Mouse (Mus musculus) heart, embryonic 15.5 days (tissue): ENCODE measurements at regions not wholly inside any gene's neighbourhood (a gene's known extent, or its start where the extent isn't known, plus 50 kb on each side); places are given as distances from the start of the nearest gene placed in this dataset.

ENCODE experiments used
- ATAC-seq: fragments of 200-750 bp; cut with Nextera tagmentation; replicated peaks from 2 replicates; pipeline ENCODE4 v1.8.0; 2017; ENCODE audit warnings: low read depth, moderate TSS enrichment; ENCODE audit not compliant: insufficient number of reproducible peaks, insufficient read depth, low FRiP score
- H3K27ac ChIP-seq: fragments of 300-500 bp; sonication (generic); 2 replicates; pipeline ENCODE4 v1.5.1; 2015; ENCODE audit warnings: mild to moderate bottlenecking, inconsistent platforms
- H3K27me3 ChIP-seq: fragments of 300-500 bp; sonication (generic); 2 replicates; pipeline ENCODE4 v1.6.1; 2015; ENCODE audit warnings: inconsistent platforms
- H3K36me3 ChIP-seq: fragments of 300-500 bp; sonication (generic); 2 replicates; pipeline ENCODE4 v1.6.1; 2015; ENCODE audit warnings: mild to moderate bottlenecking, inconsistent platforms
- H3K4me1 ChIP-seq: fragments of 300-500 bp; sonication (generic); replicated peaks from 2 replicates; pipeline ENCODE4 v1.6.1; 2015; ENCODE audit warnings: inconsistent platforms
- H3K4me2 ChIP-seq: fragments of 300-500 bp; sonication (generic); 2 replicates; pipeline ENCODE4 v1.6.1; 2015; ENCODE audit warnings: inconsistent platforms, mild to moderate bottlenecking, moderate library complexity
- H3K4me3 ChIP-seq: fragments of 300-500 bp; sonication (generic); 2 replicates; pipeline ENCODE4 v1.5.1; 2015; ENCODE audit warnings: mild to moderate bottlenecking, inconsistent platforms
- H3K9ac ChIP-seq: fragments of 300-500 bp; sonication (generic); 2 replicates; pipeline ENCODE4 v1.6.1; 2015; ENCODE audit warnings: mild to moderate bottlenecking, inconsistent platforms
- H3K9me3 ChIP-seq: fragments of 300-500 bp; sonication (generic); replicated peaks from 2 replicates; pipeline ENCODE4 v1.6.1; 2016; ENCODE audit warnings: inconsistent platforms
- WGBS: fragments of 180-500 bp; shearing (Covaris S2); methylation state at CpG from one replicate; pipeline ENCODE4 v1.1.7; 2015; ENCODE audit warnings: mixed read lengths; 5-methylcytosine and 5-hydroxymethylcytosine counted together

DNA sequence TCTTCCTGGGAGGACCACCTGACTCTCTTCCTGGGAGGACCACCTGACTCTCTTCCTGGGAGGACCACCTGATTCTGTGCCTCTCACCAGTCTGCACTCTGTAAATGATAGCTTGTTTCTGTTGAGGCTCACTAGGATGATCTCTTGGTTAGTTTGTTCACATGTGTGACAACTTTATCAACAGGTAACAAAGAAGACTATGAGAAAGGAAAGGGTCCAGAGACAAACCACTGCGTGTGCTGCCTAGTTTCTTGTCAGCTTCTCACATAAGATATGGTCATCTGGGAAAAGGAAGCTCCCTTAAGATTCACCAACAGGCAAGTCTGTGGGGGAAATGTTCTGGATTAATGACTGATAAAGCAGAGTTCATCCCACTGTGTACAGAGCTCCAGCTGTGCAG is 825.5 kb upstream of the 2610301B20Rik start:
- 63% methylated on average over 1 of the region's 1 CpGs for WGBS

DNA sequence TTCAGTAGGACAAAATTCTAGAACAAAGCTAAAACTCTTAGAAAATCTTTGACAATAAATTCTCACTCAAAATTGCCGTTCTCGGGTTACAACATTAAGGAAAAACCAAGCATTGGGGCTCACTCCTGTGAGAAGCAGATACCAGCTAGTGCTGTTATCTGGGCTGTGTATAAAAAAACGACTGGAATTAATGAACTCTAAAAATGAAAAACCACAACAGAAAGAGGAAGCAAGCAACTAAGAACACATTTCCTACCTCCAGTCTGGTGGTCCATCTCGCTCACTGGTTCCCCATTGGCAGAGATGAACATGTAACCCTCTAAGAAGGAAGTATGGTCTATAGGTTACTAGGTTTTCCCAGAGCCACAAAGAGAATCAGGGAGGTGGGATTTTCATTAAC is 824.9 kb upstream of the 2610301B20Rik start:
- no peak for ATAC-seq

More for the DNA sequence above, 825.5 kb upstream of the 2610301B20Rik start:
- ATAC-seq: no peak
- Histone ChIP-seq H3K27me3 (no peaks in the 10 kb centered on the region), H3K27ac (no peak overlapping the region), H3K4me1 (no peaks in the 10 kb centered on the region), H3K36me3 (no peaks in the 10 kb centered on the region), H3K9me3 (no peaks in the 10 kb centered on the region), H3K4me3 (no peak overlapping the region), H3K9ac (no peak overlapping the region), H3K4me2 (no peak overlapping the region)

DNA sequence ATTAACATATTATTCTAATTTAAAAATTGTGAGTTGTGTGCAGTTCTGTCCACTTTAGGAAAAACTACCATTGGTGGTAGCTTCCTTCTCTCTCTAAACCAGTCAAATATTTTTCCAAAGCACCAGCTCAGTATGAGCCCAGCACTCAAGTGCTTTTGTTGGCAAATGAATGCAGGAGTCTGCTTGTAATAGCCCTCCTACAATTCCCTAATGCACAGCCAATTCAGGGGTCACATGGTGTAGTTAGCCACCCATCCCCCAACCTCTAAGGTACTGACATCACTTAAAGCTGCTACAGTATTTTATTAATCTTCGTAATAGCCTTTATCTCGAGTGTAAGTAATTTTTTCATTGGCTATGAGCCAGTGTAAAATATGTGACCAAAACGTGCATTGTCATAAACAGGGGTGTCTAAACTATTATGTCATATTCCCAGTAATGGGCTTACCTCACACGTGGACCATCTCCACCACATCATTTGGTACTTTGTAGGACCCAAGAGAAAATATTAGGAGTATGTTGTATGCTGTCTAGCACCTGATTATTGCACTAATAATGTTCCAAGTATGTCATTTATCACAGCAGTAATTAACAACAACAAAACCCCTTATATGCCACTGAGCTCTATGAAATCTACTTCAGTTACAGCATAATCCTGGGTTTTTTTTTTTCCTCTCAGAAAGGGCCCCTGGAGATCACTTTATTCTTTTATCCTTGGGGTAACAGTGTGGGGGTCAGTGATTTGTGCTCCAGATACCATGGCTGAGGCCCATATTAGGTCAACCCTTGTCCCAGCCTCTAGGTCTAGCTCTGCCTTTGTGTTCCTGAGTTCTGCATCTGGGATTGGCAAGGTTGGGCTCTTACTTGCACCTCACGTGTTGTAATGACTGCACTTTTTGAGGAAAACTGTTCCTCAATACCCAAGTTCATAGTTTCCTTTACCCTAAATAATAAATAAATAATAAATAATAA is 822.7 kb upstream of the 2610301B20Rik start:
- H3K27me3 ChIP-seq: no peaks in the 10 kb centered on the region
- H3K27ac ChIP-seq: no peak overlapping the region
- H3K4me1 ChIP-seq: no peaks in the 10 kb centered on the region
- no peak overlapping the region for H3K4me2 ChIP-seq
- H3K36me3 ChIP-seq: no peaks in the 10 kb centered on the region
- H3K4me3 ChIP-seq: no peak overlapping the region
- H3K9me3 ChIP-seq: no peaks in the 10 kb centered on the region
- ATAC-seq: no peak
- H3K9ac ChIP-seq: no peak overlapping the region
- 56% methylated on average over 5 of the region's 5 CpGs for WGBS

More for the DNA sequence above, 824.9 kb upstream of the 2610301B20Rik start:
- H3K36me3 ChIP-seq: no peaks in the 10 kb centered on the region
- H3K9me3 ChIP-seq: no peaks in the 10 kb centered on the region
- no peak overlapping the region for H3K9ac ChIP-seq
- H3K4me1 ChIP-seq: no peaks in the 10 kb centered on the region
- H3K27me3 ChIP-seq: no peaks in the 10 kb centered on the region
- 64% methylated on average over 4 of the region's 4 CpGs for WGBS
- H3K4me3 ChIP-seq: no peak overlapping the region
- no peak overlapping the region for H3K4me2 ChIP-seq
- no peak overlapping the region for H3K27ac ChIP-seq

DNA sequence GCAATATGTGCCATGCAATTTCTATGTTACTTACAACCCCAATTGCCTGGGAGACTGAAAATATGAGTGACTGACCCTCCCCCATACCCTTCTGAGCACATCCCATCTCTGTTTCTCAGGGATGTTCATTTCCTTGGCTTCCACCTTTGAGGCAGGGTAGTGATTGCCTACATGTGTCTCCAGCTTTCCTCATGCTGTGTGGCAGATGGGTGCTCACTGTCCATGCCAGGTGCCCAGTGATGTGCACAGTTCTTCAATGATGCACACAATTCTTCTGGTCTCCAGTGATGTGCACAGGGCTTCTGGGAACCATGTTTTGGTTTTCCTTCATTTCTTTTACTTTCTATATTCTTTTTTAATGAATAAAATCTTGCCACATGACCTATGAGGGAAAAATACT is 821.4 kb upstream of the 2610301B20Rik start:
- H3K9ac ChIP-seq: no peak overlapping the region
- ATAC-seq: no peak
- H3K4me2 ChIP-seq: no peak overlapping the region
- H3K27ac ChIP-seq: no peak overlapping the region
- no peaks in the 10 kb centered on the region for H3K36me3 ChIP-seq
- H3K4me1 ChIP-seq: no peaks in the 10 kb centered on the region
- no peaks in the 10 kb centered on the region for H3K27me3 ChIP-seq
- H3K9me3 ChIP-seq: no peaks in the 10 kb centered on the region
- no peak overlapping the region for H3K4me3 ChIP-seq

DNA sequence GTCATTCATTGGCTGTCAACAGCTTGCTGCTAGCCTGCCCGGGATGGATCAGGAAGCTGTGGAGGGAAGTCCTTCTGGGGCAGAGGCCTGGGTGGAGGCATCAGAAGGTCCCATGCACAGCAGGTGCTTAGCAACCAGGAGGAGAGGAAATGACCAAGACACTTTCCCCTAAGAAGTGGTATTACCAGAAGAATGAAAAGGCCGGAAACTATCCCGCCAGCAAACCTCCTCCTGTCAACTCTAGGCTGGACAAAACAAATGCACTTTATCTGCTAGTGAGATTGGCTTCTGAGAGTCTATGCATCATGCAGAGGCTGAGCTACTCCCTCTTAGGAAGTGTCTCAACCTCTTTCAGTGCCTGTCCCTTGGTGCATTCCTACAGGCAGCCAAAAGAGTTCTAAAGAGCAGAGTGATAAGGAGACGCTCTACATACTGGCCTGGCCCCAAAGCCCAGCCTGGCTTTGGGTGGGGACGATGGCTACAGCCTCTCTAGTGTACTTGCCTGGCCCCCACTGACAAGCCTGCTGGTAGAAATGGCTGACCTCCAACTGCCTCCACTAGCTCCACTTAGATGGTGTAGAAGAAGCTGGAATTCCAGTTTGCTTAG is 801.7 kb upstream of the 2610301B20Rik start:
- no peak overlapping the region for H3K4me2 ChIP-seq
- H3K27ac ChIP-seq: peak overlapping the region; percentile 46
- WGBS: 13% methylated on average over 5 of the region's 5 CpGs
- H3K27me3 ChIP-seq: no peaks in the 10 kb centered on the region
- no peak overlapping the region for H3K4me3 ChIP-seq
- no peaks in the 10 kb centered on the region for H3K36me3 ChIP-seq
- H3K9ac ChIP-seq: no peak overlapping the region
- peaks cover 15% of the 10 kb centered on the region for H3K4me1 ChIP-seq
- peak; percentile 50; the same call in 1 of the 2 replicates for ATAC-seq
- no peaks in the 10 kb centered on the region for H3K9me3 ChIP-seq

DNA sequence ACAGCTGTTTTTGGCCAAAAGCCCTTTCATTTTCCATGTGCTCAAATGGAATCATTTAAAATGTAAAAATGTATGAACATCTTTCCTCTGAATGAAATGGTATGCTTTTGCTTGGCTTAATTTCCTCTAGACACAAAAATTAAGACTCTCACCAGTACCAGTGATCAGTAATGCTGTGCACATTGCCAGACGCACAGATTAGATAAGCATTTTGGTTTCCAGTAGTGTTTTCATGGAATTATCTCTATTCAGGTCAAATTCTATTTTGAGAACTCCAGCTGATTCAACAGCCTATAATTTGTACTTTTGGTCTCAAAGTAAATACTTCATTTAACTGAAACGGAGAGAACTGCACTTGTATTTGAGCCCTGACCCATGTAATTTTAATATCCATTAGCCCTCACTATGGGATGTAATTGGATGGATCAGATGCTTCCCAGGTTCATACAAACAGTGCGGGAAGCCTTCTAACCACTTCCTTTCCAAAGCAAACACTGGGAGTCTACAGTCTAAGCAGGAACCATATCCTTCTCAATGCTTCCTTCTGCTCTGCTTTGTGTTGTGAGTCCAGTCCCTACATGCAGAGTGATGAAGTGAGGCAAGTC is 794.6 kb upstream of the 2610301B20Rik start:
- no peak overlapping the region for H3K4me3 ChIP-seq
- peaks cover 15% of the 10 kb centered on the region for H3K4me1 ChIP-seq
- 48% methylated on average over 3 of the region's 3 CpGs for WGBS
- no peaks in the 10 kb centered on the region for H3K9me3 ChIP-seq
- no peak overlapping the region for H3K9ac ChIP-seq
- peak overlapping the region; percentile 35 for H3K27ac ChIP-seq
- H3K36me3 ChIP-seq: no peaks in the 10 kb centered on the region
- no peaks in the 10 kb centered on the region for H3K27me3 ChIP-seq
- ATAC-seq: no peak
- no peak overlapping the region for H3K4me2 ChIP-seq

DNA sequence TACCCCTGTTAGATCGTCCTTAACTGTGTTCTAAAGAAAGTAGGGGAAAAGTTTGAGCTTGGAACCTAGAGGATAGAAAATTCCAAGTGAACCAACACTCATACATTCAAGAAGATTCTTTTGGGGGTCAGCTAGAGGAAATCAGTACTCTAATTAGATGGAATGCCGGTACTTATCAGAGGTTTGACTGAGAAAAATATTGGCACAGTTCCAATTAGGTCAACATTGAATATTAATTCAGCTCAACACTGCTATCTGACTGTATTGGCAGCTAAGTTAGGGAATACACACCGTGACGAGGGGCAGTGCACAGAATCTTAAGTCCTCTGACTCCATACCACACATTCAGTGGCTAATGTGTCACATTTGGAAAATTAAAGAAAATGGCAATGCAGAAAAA is 759.5 kb upstream of the 2610301B20Rik start:
- Histone ChIP-seq H3K27ac (no peak overlapping the region), H3K4me2 (no peak overlapping the region), H3K36me3 (no peaks in the 10 kb centered on the region), H3K4me1 (no peaks in the 10 kb centered on the region; the same call in 1 of the 2 replicates), H3K9ac (no peak overlapping the region), H3K27me3 (no peaks in the 10 kb centered on the region), H3K4me3 (no peak overlapping the region), H3K9me3 (no peaks in the 10 kb centered on the region)
- WGBS: 43% methylated on average over 4 of the region's 4 CpGs
- no peak for ATAC-seq

DNA sequence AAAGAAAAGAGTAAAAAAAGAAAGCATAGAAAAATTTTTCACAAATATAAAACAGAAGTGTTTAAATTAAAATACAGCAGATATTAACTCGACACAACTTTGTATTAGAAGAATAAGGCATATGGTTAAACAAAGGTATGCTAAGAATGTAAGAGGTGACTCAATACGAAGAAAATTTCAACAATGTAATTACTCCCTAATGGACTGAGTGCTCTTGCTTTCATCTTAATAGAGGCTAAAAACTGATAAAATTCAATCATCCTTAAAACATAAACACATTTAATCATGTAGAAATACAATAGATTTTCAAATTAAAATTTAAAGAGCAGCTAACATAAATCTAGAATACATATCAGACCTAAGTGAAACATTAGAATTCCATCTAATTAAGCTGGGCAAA is 756.3 kb upstream of the 2610301B20Rik start:
- Histone ChIP-seq H3K4me3 (no peak overlapping the region), H3K4me2 (no peak overlapping the region), H3K36me3 (no peaks in the 10 kb centered on the region), H3K9me3 (no peaks in the 10 kb centered on the region), H3K27me3 (no peaks in the 10 kb centered on the region), H3K9ac (no peak overlapping the region), H3K4me1 (no peaks in the 10 kb centered on the region; the same call in 1 of the 2 replicates), H3K27ac (no peak overlapping the region)
- 39% methylated on average over 2 of the region's 2 CpGs for whole genome bisulfite sequencing
- no peak for ATAC-seq

DNA sequence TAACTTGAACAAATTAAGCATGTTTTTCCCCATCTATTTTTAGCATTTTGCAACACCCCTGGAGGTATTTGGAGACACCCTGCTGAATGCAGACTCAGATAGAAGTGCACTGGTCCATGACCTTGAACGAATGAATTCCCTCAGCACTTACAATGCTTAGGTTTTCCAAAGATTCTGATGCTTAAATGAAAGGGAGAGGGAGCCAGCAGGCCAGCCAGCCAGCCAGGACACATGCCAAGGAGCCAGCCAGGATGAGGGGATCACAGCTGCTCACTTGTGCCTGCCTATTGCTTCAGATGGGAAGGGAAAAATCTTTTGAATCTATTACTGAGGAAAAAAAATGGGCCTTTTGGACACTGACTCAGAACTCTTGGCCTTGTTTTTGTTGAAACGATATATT is 750.0 kb upstream of the 2610301B20Rik start:
- ATAC-seq: no peak
- Histone ChIP-seq H3K4me2 (no peak overlapping the region), H3K4me3 (no peak overlapping the region), H3K36me3 (no peaks in the 10 kb centered on the region), H3K9me3 (no peaks in the 10 kb centered on the region), H3K27me3 (no peaks in the 10 kb centered on the region), H3K4me1 (0 out of 2 replicates have a peak, but pooled peaks cover 3% of the 10 kb centered on the region), H3K9ac (no peak overlapping the region), H3K27ac (no peak overlapping the region)
- WGBS: 45% methylated on average over 2 of the region's 2 CpGs

DNA sequence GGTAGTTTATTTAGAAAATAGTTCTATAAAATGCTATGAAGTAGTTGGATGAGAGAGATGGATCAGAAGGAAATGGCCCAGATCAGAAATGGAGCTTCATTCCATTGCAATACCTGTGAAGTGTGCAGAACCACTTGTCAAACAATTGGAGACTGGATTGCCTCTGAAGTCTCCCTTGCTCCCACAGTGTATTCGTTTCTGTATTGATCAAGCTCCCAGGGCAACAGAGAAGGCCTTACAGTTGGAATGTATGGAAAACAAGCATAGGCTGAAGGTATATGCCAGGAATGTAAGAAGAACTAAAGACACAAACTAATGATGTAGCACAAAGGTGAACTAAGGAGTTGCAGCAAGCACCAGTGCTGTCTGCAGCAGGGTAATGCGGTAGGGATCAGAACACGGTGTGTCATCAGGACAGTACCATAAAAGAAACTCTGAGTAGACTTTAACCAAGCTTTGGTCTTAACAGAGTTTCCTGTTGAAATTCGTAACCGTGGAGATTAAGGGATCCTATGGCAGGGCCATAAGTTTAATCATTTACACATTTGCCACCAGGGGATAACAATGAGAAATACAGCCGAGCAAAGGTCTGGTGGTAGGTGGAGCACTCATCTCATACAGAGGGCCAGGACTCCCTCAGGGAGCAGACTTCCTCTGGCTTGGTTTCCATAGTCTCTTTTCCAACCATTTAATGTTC is 732.9 kb upstream of the 2610301B20Rik start:
- no peak for ATAC-seq
- H3K4me3 ChIP-seq: no peak overlapping the region

DNA sequence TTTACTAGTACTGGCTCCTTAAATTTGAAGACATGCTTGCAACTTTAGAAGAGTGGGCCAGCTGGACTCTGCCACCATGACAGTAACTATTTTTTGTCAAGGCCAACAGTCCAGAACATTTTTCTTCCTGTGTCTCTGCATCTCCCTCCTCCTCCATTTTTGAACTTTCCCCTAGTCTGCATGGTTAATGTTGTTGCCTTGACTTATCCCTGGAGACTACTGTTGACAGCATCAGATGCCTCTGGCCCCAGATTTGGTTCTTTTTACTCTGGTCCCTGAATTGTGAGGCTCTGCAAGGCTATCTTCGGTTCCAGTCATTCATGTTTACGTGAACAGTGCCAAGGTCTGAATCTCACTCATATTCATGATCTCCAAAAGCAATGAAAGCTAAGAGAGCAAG is 724.4 kb upstream of the 2610301B20Rik start:
- no peaks in the 10 kb centered on the region for H3K27me3 ChIP-seq
- no peaks in the 10 kb centered on the region for H3K4me1 ChIP-seq
- no peak overlapping the region for H3K9ac ChIP-seq
- no peak overlapping the region for H3K4me2 ChIP-seq
- H3K27ac ChIP-seq: no peak overlapping the region
- no peaks in the 10 kb centered on the region for H3K9me3 ChIP-seq
- H3K36me3 ChIP-seq: no peaks in the 10 kb centered on the region
- WGBS: 61% methylated on average over 2 of the region's 2 CpGs
- H3K4me3 ChIP-seq: no peak overlapping the region
- no peak for ATAC-seq

More for the DNA sequence above, 732.9 kb upstream of the 2610301B20Rik start:
- no peak overlapping the region for H3K4me2 ChIP-seq
- no peak overlapping the region for H3K9ac ChIP-seq
- WGBS: 74% methylated on average over 6 of the region's 6 CpGs
- H3K36me3 ChIP-seq: no peaks in the 10 kb centered on the region
- H3K9me3 ChIP-seq: no peaks in the 10 kb centered on the region
- H3K27ac ChIP-seq: no peak overlapping the region
- no peaks in the 10 kb centered on the region for H3K4me1 ChIP-seq
- no peaks in the 10 kb centered on the region for H3K27me3 ChIP-seq
